Mouse (Mus musculus) E14TG2a.4 (cell line): ENCODE data around the gene Dgat2.

Source experiments
- CTCF ChIP-seq: conservative IDR thresholded peaks from 2 replicates; pipeline ENCODE4 v1.5.1; 2014; ENCODE audit warnings: low read length
- NANOG ChIP-seq: IDR thresholded peaks from 2 replicates; pipeline ENCODE4 v1.6.1; 2014; ENCODE audit warnings: borderline replicate concordance, low read length, mixed read lengths
- POU5F1 ChIP-seq: IDR thresholded peaks from 2 replicates; pipeline ENCODE4 v1.6.1; 2014; ENCODE audit warnings: low read length, borderline replicate concordance

- TF ChIP-seq CTCF, result no peak
- TF ChIP-seq POU5F1, result no peak
- TF ChIP-seq NANOG, result no peak
These were observed 35.0 kb downstream of the Dgat2 start for GRCm38 (mm10) chr7:99147494-99147893.
